Mouse (Mus musculus): ENCODE results near the gene Eefsec. TPM values are rescaled to one million over a fixed set of nuclear protein-coding genes. Genes with fewer than 3 reads are reported as not detected.

Gene Eefsec
- total RNA-seq, 2 experiments from 2014 or later: 10.0 to 17.4 TPM

GRCm38 (mm10) chr6:88431202-88431601 lies 15.1 kb downstream of the Eefsec start:
- no peak for DNase-seq (ENCODE audit: low spot score in 2 of 2)

GRCm38 (mm10) chr6:88416130-88416758 lies 30.1 kb downstream of the Eefsec start:
- DNase-seq (ENCODE audit: low spot score in 2 of 2): no peak

- no peak for DNase-seq (ENCODE audit: low spot score in 2 of 2)
Measured at GRCm38 (mm10) chr6:88412604-88413003, 33.7 kb downstream of the Eefsec start.

DNA sequence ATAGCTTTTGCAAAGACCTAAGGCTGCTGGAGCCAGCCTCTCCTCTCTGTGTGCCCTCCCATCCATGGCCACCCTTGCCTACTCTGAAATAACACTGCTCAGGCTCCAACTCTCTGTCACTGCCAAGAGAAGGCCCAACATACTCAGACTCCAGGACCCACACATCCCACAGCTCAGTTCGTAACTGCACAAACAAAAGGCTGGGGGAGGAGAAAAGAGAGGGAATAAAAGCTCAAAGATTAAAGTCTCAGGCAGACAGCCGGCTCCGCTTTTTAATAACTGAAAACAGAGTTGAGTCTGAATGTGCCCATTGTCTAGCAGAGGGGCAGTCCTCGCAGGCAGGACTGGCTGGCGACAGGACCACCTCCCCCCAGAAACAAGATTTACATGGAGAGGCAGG lies 36.8 kb downstream of the Eefsec start:
- DNase-seq (ENCODE audit: low spot score in 2 of 2): no peak

GRCm38 (mm10) chr6:88400451-88400850 lies 45.9 kb downstream of the Eefsec start:
- no peak for DNase-seq (ENCODE audit: low spot score in 2 of 2)

GRCm38 (mm10) chr6:88397985-88398384 lies 48.4 kb downstream of the Eefsec start:
- no peak for DNase-seq (ENCODE audit: low spot score in 2 of 2)

DNA sequence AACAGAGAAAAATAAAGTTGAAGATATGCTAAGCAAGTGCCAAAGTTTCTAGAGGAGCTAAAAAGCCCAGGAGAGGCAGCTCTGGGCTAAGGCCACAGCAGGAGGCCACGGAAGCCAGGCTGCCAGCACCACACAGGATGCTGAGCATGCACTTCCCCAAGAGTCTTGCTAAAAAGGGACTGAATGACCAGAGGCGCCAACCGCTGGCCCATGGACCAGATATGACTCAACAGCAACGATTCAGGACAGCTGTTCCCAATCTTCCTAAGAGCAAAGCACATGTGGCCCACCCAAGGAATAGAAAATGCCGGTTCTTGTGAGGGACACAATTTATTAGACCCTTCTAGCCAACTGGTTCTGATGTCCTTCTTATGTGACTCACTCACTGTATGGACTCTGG lies 57.4 kb downstream of the Eefsec start:
- DNase-seq (ENCODE audit: low spot score in 2 of 2): no peak

DNA sequence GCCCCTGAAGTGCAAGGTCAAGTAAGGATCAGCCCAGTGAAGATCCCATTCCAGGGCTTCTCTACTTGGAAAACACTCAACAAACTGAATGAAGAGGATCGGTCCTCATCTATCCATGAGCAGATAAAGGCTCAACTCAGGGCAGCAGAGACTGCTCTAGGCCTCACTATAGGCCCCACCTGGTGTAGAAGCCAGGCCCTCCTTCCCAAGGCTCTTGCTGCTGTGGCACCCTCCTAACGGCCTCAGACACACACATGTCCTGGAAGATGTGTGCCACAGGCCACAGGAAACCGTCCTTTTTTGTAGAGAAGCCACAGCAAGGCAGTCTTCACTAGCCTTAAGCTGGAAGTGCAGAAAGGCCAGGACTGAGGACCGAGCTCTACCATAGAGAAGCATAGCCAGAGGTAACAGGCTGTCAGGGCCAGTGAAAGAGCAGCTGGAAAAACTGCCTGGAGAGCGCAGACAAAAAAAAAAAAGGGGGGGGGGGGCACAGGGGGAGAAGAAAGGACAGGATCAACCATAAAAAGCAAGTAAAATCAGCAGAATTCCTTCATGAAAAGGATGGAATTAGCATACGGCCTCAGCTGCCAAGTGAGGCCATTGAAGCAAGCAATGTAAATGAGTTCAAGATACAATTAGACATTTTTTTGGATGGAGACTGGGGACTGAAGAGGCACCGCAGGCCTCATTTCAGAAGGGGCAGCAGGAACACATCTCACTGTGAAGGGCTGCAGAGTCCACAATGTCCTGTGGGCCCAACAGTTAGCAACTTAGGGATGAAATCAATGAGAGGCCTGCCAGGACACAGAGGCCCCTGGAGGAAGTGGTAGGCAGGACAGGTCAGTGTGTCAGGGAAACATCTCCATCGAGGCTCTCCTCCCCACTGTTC lies 58.3 kb downstream of the Eefsec start:
- no peak for DNase-seq (ENCODE audit: low spot score in 2 of 2)

- DNase-seq (ENCODE audit: low spot score in 2 of 2): no peak
Measured at GRCm38 (mm10) chr6:88384420-88385053, 61.8 kb downstream of the Eefsec start.

GRCm38 (mm10) chr6:88383734-88384133 lies 62.6 kb downstream of the Eefsec start:
- DNase-seq (ENCODE audit: low spot score in 2 of 2): no peak

DNA sequence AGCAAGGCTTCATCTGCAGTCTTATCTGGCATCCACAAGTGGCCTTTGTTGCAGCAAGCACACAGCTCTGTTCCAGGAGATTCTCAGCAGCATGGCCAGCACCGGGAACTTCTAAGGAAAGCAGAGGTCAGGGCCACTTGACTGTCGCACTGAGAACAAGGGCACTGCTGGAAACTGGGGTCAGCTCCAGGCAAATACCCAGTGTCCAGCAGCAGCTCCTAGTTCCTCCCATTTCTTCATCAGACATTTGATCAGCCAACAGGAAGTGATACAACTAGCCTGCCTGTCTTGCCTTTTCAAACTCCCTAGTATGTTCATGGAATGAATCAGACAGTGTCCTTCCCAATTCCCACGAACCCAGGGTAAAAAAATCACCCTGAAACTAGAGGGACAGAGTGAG lies 66.6 kb downstream of the Eefsec start:
- peak in 1 of 2 experiments; percentile 7 for DNase-seq (ENCODE audit: low spot score in 2 of 2)

DNA sequence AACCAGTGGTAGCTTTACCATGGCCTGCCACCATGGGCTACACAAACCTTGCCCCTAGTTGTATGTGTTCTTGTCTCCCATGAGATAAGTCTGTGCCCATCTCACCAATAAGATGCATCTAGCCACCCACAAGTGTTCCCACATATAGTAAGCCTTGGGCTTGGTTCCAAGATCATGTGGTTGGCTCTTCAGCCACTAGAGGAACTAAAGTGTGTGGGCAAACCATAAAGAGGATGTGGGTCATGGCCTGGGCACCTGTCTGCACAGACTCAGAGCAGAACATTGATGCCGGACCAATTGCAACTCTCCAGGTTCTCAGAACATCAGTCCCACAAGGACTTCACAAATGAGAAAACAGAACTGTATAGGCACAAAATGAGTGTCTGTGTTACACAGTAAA lies 67.5 kb downstream of the Eefsec start:
- DNase-seq (ENCODE audit: low spot score in 2 of 2): no peak

DNA sequence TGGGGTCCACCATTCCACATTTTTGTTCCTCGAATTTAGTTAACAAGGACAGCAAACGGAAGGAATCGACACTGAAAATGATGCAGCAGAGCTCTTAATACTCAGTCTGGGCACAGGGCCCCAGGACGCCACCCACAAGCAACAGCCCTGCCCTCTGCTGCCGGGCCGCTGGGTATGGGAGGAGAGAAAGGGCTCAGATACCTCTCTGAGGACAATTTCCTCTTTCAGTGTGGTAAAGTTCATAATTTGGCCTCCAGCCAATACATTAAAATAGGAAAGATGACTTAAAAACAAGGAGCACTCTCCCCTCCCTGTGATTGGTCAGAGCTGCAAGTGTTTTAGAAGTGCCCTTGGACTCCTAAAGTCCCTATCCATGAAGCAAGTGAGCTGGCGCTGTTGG lies 72.1 kb downstream of the Eefsec start:
- peak in 1 of 2 experiments; percentile 12 for DNase-seq (ENCODE audit: low spot score in 2 of 2)

DNA sequence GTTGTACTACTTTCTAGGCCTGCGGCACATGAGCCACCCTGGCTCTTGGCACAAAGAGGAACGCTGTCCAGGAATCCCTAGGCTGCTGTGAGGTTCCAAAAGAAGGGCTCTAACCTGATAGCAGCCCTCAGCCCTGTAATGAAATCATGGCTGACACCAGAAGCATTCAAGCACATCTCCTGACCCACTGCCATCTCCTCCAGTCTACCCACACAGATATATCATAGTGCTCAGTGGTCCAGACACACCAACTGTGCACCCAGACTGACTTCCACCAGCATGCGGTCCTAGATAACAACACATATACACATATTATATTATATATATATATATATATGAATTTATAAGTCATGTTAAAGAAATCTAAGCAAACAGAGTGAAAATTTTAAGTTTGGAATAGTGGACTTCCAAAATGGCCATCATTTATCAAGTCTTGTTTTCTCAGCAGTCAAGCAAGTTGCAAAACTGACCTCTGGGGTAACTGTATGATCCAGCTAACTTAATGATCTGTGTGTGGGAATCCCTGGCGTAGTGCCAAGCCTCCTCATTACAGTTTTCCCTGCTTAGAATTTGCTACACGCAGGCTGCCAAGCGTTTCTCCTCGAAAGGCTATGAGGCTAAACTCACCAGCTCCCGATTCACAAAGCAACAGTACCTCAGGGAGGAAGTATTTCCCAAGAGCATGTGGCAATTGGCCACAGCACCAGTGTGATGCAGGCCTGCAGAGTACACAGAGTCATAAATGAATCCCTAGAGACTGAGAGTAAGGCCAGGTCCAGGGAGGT lies 76.3 kb downstream of the Eefsec start:
- DNase-seq (ENCODE audit: low spot score in 2 of 2): peak in 1 of 2 experiments; percentile 28

- DNase-seq (ENCODE audit: low spot score in 2 of 2): no peak
Measured at GRCm38 (mm10) chr6:88363475-88364012, 82.8 kb downstream of the Eefsec start.

- no peak for DNase-seq (ENCODE audit: low spot score in 2 of 2)
Measured at GRCm38 (mm10) chr6:88361096-88361495, 85.2 kb downstream of the Eefsec start.

- no peak for DNase-seq (ENCODE audit: low spot score in 2 of 2)
Measured at GRCm38 (mm10) chr6:88358210-88358609, 88.1 kb downstream of the Eefsec start.

DNA sequence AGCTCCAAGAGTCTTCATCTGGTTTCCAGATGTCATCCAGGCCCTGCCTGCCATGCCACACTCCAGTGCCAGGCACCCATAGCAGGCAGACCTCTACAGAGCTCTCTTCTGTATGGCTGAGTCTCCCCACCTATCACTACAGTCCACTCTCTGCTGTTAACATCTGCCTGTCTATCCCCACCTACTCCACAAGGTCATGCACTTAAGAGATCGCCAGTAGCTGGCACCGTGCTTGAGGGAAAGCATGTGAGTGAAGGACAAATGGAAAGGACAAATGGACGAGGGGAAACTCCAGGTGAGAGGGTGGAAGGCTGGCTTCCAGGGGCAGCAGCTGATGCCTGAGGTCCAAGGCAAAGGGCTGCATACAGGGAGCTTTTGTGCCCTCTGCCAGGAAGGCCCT lies 90.5 kb downstream of the Eefsec start:
- DNase-seq (ENCODE audit: low spot score in 2 of 2): no peak

DNA sequence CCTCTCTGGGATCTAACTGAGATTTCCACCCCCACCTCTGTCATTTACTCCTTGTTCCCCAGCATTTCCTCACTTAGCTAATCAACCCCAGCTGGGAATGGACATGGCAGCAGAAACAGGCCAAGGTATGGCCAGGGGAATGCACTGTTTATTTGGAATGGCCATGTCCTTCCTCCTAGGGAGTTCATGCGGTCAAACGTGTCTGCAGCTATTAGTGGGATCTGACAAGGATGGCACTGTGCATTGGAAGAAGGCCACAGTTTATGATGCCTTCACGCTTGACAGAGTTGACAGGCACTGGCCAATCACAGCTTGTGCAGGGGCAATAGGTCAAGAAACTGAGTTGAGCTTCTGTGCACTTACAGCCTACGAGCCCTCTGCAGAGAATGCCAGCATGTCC lies 93.8 kb downstream of the Eefsec start:
- DNase-seq (ENCODE audit: low spot score in 2 of 2): no peak

GRCm38 (mm10) chr6:88346776-88347175 lies 99.6 kb downstream of the Eefsec start:
- DNase-seq (ENCODE audit: low spot score in 2 of 2): no peak

DNA sequence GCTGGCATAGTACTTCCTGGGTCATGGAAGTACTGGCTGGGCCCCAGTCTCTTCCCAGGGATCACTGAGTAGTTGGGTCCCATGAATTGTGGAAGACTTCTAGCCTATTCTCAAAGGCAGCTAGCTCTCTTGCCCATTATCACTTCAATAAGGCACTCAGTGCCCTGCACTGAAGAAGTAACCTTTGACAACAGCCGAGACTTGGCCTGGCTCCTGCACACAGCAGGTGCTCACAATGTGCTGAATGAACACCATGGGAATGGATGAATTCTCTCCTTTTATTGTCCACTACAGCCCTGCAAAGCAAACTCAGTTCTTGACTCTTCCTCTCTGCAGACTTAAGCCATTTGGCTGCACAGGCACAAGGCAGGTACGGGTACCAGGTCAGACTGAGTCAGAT lies 101.0 kb downstream of the Eefsec start:
- no peak for DNase-seq (ENCODE audit: low spot score in 2 of 2)
